Mouse (Mus musculus): ENCODE measurements around the gene Gm867. TPM values are rescaled to one million over a fixed set of nuclear protein-coding genes. Genes with fewer than 3 reads are reported as not detected.

The Gm867 gene
- polyA plus RNA-seq, 1 experiment from 2014 or later = 0.39 TPM

DNA sequence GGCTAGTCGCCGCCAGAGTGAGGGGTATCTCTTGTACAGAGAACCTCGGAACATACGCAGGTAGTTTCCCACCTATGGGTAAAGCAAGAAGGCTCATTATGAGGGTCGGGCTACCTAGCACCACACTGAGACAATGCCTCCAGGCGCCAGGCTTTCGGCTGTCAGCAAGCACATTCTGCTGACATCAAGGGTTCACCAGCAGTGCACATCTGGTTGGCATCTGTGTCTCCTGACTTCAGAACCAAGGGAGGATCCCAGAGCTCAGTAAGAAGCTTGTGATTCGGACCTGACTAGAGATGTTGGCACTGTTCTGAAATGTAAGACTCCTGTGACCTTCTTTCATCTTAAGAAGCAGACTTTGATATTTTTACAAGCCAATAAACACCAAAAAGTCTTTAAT lies 23.6 kb downstream of the Gm867 start:
- H3K36me3 ChIP-seq (ENCODE audit: control insufficient read depth, insufficient read depth, low read length) = peaks cover 5% of the 10 kb centered on the region; the same call in 1 of the 2 replicates
- WGBS = 72% methylated on average over 8 of the region's 8 CpGs
- ATAC-seq (replicated peaks; ENCODE audit: low FRiP score) = no peak

DNA sequence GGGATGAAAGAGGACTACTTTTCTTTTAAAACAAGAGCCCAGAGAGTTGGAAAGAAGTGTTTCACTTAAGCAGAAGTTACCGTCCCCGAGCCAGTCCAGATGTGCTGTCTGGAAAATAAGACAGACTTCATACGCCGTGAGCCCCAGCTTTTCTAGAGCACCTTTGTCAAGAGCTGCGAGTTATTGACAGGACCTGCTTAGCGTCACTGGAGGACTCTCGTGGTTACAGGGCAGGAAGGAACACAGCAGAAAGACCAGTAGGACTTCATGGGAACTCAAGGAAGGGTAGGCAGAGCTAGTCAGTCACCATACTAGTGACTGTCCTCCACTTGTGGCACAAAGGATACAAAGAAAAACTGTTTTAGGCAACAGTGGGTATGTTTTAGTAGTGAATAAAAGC lies 24.9 kb downstream of the Gm867 start:
- H3K4me1 ChIP-seq (replicated peaks; ENCODE audit: control insufficient read depth, insufficient read depth, low read length) = peaks cover 2% of the 10 kb centered on the region; the same call in 1 of the 2 replicates
- H3K4me3 ChIP-seq (ENCODE audit: low read depth, low read length) = no peak overlapping the region
- H3K9me3 ChIP-seq (ENCODE audit: control insufficient read depth, low read length) = no peaks in the 10 kb centered on the region
- WGBS = 97% methylated on average over 7 of the region's 7 CpGs
- no peaks in the 10 kb centered on the region for H3K27me3 ChIP-seq (ENCODE audit: control insufficient read depth, insufficient read depth, low read length)
- H3K4me2 ChIP-seq (ENCODE audit: low read depth, low read length, severe bottlenecking) = no peak overlapping the region
- H3K36me3 ChIP-seq (ENCODE audit: control insufficient read depth, insufficient read depth, low read length) = peaks cover 12% of the 10 kb centered on the region; the same call in 1 of the 2 replicates
- no peak overlapping the region for H3K27ac ChIP-seq (ENCODE audit: low read depth, low read length)
- H3K9ac ChIP-seq (ENCODE audit: low read length) = no peak overlapping the region
- DNase-seq (ENCODE audit: low spot score) (no peak), ATAC-seq (replicated peaks; ENCODE audit: low FRiP score) (no peak)

More for the DNA sequence above, 23.6 kb downstream of the Gm867 start:
- Histone ChIP-seq H3K9me3 (ENCODE audit: control insufficient read depth, low read length) (no peaks in the 10 kb centered on the region), H3K9ac (ENCODE audit: low read length) (no peak overlapping the region), H3K27ac (ENCODE audit: low read depth, low read length) (no peak overlapping the region), H3K4me1 (replicated peaks; ENCODE audit: control insufficient read depth, insufficient read depth, low read length) (peaks cover 3% of the 10 kb centered on the region; the same call in 1 of the 2 replicates), H3K27me3 (ENCODE audit: control insufficient read depth, insufficient read depth, low read length) (no peaks in the 10 kb centered on the region), H3K4me3 (ENCODE audit: low read depth, low read length) (no peak overlapping the region), H3K4me2 (ENCODE audit: low read depth, low read length, severe bottlenecking) (no peak overlapping the region)
- DNase-seq (ENCODE audit: low spot score) = no peak

DNA sequence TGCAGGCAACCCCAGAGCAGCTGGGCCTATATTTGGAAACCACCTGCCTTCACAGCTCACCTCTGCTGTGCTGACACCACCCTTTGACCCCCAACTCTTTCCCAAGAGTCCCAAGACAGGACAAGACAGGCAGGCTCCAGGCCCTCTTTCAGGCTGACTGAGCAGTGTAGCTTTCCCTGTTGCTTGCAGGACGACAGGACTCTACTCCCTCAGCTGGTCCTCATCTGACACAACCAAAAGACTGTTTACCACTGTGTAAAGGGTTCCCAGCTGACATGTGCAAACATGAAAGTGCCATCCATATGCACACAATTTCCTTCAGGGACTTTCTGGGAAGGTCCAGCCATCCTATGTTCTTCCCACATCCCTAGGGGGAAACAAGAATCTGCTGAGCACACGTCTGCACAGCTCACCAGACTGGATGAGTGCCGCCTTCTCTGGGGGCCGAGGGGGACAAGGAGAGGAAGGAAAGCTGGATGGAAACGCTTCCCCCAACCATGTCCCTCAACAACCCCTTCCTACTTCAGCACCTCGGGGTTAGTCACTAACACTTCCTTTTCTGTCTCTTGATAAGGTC lies 27.4 kb downstream of the Gm867 start:
- WGBS = 87% methylated on average over 6 of the region's 6 CpGs
- no peaks in the 10 kb centered on the region for H3K4me1 ChIP-seq (replicated peaks; ENCODE audit: control insufficient read depth, insufficient read depth, low read length)
- no peak overlapping the region for H3K4me3 ChIP-seq (ENCODE audit: low read depth, low read length)
- no peak overlapping the region for H3K9ac ChIP-seq (ENCODE audit: low read length)
- no peaks in the 10 kb centered on the region for H3K27me3 ChIP-seq (ENCODE audit: control insufficient read depth, insufficient read depth, low read length)
- ATAC-seq (replicated peaks; ENCODE audit: low FRiP score) (no peak), DNase-seq (ENCODE audit: low spot score) (no peak)
- H3K9me3 ChIP-seq (ENCODE audit: control insufficient read depth, low read length) = no peaks in the 10 kb centered on the region
- H3K4me2 ChIP-seq (ENCODE audit: low read depth, low read length, severe bottlenecking) = no peak overlapping the region
- H3K36me3 ChIP-seq (ENCODE audit: control insufficient read depth, insufficient read depth, low read length) = peaks cover 15% of the 10 kb centered on the region; the same call in 1 of the 2 replicates
- H3K27ac ChIP-seq (ENCODE audit: low read depth, low read length) = no peak overlapping the region

DNA sequence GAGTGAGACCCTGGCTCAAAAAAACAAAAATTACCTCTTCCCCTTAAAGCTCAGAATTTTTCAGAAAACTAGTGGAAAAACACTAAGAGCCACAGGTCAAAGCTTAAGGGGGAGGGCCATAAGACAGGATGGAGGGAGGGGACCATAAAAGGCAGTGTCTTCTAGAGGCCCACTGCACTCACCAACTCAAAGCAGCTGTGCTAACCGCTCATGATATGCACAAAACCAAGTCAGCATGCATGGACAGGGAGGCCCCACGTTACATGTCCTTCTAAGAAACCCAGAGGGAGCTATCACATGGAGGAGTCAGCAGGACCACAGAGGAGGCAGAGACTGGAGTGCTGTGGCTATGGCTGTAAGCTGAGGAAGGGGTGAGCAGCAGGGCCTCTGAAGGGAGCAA lies 29.8 kb downstream of the Gm867 start:
- H3K4me2 ChIP-seq (ENCODE audit: low read depth, low read length, severe bottlenecking) = no peak overlapping the region
- no peak for ATAC-seq (replicated peaks; ENCODE audit: low FRiP score)
- WGBS = 88% methylated on average over 2 of the region's 2 CpGs

DNA sequence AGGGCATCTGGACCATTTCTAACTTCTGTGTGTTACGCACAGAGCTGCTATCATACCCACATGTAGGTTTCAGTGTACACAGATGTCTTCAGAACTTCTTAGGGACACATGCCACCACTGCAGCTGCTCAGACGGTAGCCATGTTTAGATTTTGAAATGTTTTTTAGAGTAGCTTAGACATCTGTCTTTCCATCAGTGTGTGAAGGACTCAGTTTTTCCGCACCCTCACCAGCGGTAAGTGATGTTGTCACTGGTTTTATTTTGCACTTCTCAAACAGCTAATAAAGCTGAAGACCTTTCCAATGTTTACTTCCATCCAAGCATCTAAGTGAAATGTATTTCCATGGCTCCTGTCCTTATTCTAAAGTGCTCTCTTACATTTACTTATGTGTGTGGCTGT lies 33.6 kb downstream of the Gm867 start:
- no peak overlapping the region for H3K4me3 ChIP-seq (ENCODE audit: low read depth, low read length)
- H3K36me3 ChIP-seq (ENCODE audit: control insufficient read depth, insufficient read depth, low read length) = peaks cover 30% of the 10 kb centered on the region
- no peak overlapping the region for H3K27ac ChIP-seq (ENCODE audit: low read depth, low read length)
- no peaks in the 10 kb centered on the region for H3K27me3 ChIP-seq (ENCODE audit: control insufficient read depth, insufficient read depth, low read length)
- H3K9me3 ChIP-seq (ENCODE audit: control insufficient read depth, low read length) = no peaks in the 10 kb centered on the region
- no peaks in the 10 kb centered on the region for H3K4me1 ChIP-seq (replicated peaks; ENCODE audit: control insufficient read depth, insufficient read depth, low read length)
- 91% methylated on average over 4 of the region's 4 CpGs for WGBS
- H3K4me2 ChIP-seq (ENCODE audit: low read depth, low read length, severe bottlenecking) = no peak overlapping the region
- no peak for ATAC-seq (replicated peaks; ENCODE audit: low FRiP score)
- DNase-seq (ENCODE audit: low spot score) = no peak
- H3K9ac ChIP-seq (ENCODE audit: low read length) = no peak overlapping the region

More for the DNA sequence above, 29.8 kb downstream of the Gm867 start:
- Histone ChIP-seq H3K4me1 (replicated peaks; ENCODE audit: control insufficient read depth, insufficient read depth, low read length) (no peaks in the 10 kb centered on the region), H3K36me3 (ENCODE audit: control insufficient read depth, insufficient read depth, low read length) (peaks cover 20% of the 10 kb centered on the region; the same call in 1 of the 2 replicates), H3K27me3 (ENCODE audit: control insufficient read depth, insufficient read depth, low read length) (no peaks in the 10 kb centered on the region), H3K4me3 (ENCODE audit: low read depth, low read length) (no peak overlapping the region), H3K9me3 (ENCODE audit: control insufficient read depth, low read length) (no peaks in the 10 kb centered on the region), H3K27ac (ENCODE audit: low read depth, low read length) (no peak overlapping the region), H3K9ac (ENCODE audit: low read length) (no peak overlapping the region)
- no peak for DNase-seq (ENCODE audit: low spot score)

DNA sequence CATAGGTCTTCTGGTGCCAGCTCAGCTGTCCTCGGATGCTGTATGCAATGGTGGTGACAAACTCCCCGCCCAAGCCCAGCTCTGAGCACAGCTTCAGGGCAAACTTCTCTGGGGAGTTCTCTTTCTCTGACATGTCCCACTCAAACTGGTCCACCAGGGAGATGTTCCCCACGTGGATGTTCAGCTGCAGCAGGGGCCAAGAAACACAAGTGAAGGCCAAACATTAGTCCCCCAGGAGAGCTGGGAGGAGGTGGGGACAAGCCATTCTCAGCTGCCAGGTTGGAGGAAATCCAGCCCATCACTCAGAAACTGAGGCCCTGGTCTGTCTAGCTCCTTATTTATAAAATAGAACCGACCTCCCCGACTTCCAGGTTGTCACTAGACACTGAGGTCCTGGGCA lies 36.1 kb downstream of the Gm867 start:
- Histone ChIP-seq H3K9me3 (ENCODE audit: control insufficient read depth, low read length) (no peaks in the 10 kb centered on the region), H3K4me2 (ENCODE audit: low read depth, low read length, severe bottlenecking) (no peak overlapping the region), H3K27me3 (ENCODE audit: control insufficient read depth, insufficient read depth, low read length) (no peaks in the 10 kb centered on the region), H3K9ac (ENCODE audit: low read length) (no peak overlapping the region), H3K4me3 (ENCODE audit: low read depth, low read length) (no peak overlapping the region), H3K36me3 (ENCODE audit: control insufficient read depth, insufficient read depth, low read length) (peaks cover 24% of the 10 kb centered on the region), H3K4me1 (replicated peaks; ENCODE audit: control insufficient read depth, insufficient read depth, low read length) (no peaks in the 10 kb centered on the region), H3K27ac (ENCODE audit: low read depth, low read length) (no peak overlapping the region)
- ATAC-seq (replicated peaks; ENCODE audit: low FRiP score) = no peak
- no peak for DNase-seq (ENCODE audit: low spot score)
- 93% methylated on average over 5 of the region's 5 CpGs for WGBS

DNA sequence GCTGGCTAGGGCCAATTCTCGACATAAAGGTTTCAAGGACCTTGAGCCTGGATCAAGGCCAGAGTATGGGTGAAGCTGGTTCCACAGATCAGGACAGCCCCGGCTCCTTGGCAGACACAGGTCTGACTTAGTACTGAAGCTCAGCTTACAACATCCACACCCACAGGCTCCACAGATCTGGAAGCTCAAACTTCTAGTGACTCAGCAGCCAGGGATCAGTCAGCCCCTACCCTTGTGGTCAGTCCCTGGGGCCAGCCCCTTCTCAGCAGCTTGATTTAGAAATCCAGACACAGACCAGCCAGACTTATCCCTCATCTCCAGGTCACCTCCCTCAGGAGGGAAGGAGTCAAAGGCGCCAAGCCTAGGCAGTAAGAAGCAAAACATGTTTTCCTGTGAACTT lies 41.6 kb downstream of the Gm867 start:
- Histone ChIP-seq H3K27ac (ENCODE audit: low read depth, low read length) (no peak overlapping the region), H3K27me3 (ENCODE audit: control insufficient read depth, insufficient read depth, low read length) (no peaks in the 10 kb centered on the region), H3K4me1 (replicated peaks; ENCODE audit: control insufficient read depth, insufficient read depth, low read length) (no peaks in the 10 kb centered on the region), H3K4me3 (ENCODE audit: low read depth, low read length) (no peak overlapping the region), H3K9me3 (ENCODE audit: control insufficient read depth, low read length) (no peaks in the 10 kb centered on the region), H3K36me3 (ENCODE audit: control insufficient read depth, insufficient read depth, low read length) (peaks cover 10% of the 10 kb centered on the region), H3K4me2 (ENCODE audit: low read depth, low read length, severe bottlenecking) (no peak overlapping the region), H3K9ac (ENCODE audit: low read length) (no peak overlapping the region)
- WGBS = 90% methylated on average over 3 of the region's 3 CpGs
- DNase-seq (ENCODE audit: low spot score) (no peak), ATAC-seq (replicated peaks; ENCODE audit: low FRiP score) (no peak)

DNA sequence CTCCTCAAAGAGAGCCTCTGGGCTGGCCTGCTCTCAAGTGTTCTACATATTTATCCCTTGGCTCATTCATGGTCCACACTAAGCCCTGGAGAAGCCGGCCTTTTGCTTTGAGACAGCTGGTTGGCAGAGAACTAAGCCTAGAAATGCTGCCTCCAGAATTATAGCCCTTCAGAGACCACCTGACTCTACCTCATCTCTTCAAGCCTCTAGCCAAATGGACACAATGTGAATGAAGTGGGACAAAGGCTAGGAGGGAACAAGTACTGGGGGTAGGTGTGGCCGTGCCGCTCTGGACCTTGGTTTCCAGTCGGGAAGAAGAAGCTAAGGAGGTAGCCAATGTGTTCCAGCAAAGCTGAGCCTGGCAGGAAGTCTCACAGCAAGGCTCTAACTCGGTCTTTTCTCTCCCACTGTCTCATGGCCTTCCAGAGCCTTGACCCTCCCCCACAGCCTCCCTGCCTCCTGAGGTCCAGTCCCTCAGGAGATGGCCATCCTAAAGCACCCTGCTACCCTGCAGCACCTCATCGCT lies 42.4 kb downstream of the Gm867 start:
- Histone ChIP-seq H3K4me3 (ENCODE audit: low read depth, low read length) (no peak overlapping the region), H3K27me3 (ENCODE audit: control insufficient read depth, insufficient read depth, low read length) (no peaks in the 10 kb centered on the region), H3K4me2 (ENCODE audit: low read depth, low read length, severe bottlenecking) (no peak overlapping the region), H3K27ac (ENCODE audit: low read depth, low read length) (no peak overlapping the region), H3K9me3 (ENCODE audit: control insufficient read depth, low read length) (no peaks in the 10 kb centered on the region), H3K36me3 (ENCODE audit: control insufficient read depth, insufficient read depth, low read length) (peaks cover 7% of the 10 kb centered on the region; the same call in 1 of the 2 replicates), H3K4me1 (replicated peaks; ENCODE audit: control insufficient read depth, insufficient read depth, low read length) (peaks cover 4% of the 10 kb centered on the region; the same call in 1 of the 2 replicates), H3K9ac (ENCODE audit: low read length) (no peak overlapping the region)
- WGBS = 81% methylated on average over 6 of the region's 6 CpGs
- no peak for DNase-seq (ENCODE audit: low spot score)
- ATAC-seq (replicated peaks; ENCODE audit: low FRiP score) = no peak

DNA sequence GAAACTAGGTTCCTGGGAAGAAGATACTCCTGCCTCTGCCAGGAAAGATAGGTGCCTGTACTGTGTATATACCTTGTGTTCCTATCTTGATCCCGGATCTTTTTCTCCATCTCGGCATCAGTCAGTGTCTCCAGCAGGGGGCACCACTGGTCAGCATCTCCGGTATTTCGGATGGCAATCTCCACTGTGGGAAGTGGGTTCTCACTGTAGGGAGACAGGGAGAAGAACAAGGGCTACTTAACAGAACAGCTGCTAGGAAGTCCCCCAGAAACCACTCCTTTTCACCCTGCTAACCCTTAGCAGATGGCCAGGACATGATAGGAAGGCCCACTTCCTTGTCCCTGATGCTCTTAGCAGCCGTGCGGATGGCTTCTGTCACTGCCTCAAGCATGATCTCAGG lies 43.1 kb downstream of the Gm867 start:
- Histone ChIP-seq H3K27me3 (ENCODE audit: control insufficient read depth, insufficient read depth, low read length) (no peaks in the 10 kb centered on the region), H3K9ac (ENCODE audit: low read length) (no peak overlapping the region), H3K4me1 (replicated peaks; ENCODE audit: control insufficient read depth, insufficient read depth, low read length) (peaks cover 4% of the 10 kb centered on the region; the same call in 1 of the 2 replicates), H3K4me3 (ENCODE audit: low read depth, low read length) (no peak overlapping the region), H3K9me3 (ENCODE audit: control insufficient read depth, low read length) (no peaks in the 10 kb centered on the region), H3K27ac (ENCODE audit: low read depth, low read length) (no peak overlapping the region), H3K4me2 (ENCODE audit: low read depth, low read length, severe bottlenecking) (no peak overlapping the region), H3K36me3 (ENCODE audit: control insufficient read depth, insufficient read depth, low read length) (peaks cover 5% of the 10 kb centered on the region; the same call in 1 of the 2 replicates)
- no peak for ATAC-seq (replicated peaks; ENCODE audit: low FRiP score)
- peak; percentile 84 for DNase-seq (ENCODE audit: low spot score)
- WGBS = 38% methylated on average over 6 of the region's 6 CpGs
